Comparison of ENCODE assay signal across 24 mouse cellular contexts in the genomic region with DNA sequence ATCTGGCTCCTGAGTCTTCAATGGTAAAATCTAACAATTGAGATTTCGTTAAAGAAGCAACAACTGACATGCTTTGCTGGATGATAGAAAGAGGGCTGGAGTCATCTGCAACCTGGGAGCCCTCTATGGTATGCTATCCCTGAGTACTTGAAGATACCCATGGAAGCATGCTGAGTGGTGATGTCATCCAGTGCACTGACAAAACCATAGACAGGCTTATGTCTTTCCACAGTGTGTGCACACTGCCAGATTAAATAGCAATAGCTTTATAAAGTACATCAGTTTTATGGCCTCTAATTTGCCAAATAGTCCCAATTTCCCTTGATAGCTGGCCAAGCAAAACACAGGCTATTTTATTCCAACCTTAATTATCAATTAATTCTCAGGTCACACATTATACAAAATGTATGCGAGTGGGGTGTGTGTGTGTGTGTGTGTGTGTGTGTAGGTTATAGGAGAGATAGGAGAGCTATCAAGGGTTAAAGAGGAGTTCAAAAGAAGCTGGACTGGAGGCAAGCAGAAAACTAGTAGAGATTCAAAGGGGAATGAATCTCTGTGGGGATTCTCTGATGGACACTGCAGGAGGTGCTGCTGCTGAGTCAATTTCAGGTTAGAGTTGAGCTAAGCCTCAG.
DNase-seq lines count a peak whose midpoint lies in the region; ATAC-seq and TF ChIP-seq lines count a peak whose summit lies in the region.
"Had no signal": no experiment of that assay in that cellular context is flagged by ENCODE, and none has a peak within 500 bp of the region (broad histone marks: within the 10 kb centered on the region; RNA-seq: fewer than 3 reads in every experiment).

No protein-coding gene starts in this region.

- H3K27me3 ChIP-seq in hindbrain, embryonic 15.5 days = no peaks in the 10 kb centered on the region
- no peaks in the 10 kb centered on the region for H3K27me3 ChIP-seq in hindbrain, embryonic 10.5 days (ENCODE audit: insufficient read depth, poor library complexity, severe bottlenecking)
- H3K27me3 ChIP-seq in hindbrain, postnatal 0 days (ENCODE audit: insufficient read depth, low read length) = no peaks in the 10 kb centered on the region
- H3K27me3 ChIP-seq in hindbrain, embryonic 11.5 days (ENCODE audit: control insufficient read depth, insufficient read depth, low read length) = no peaks in the 10 kb centered on the region
- no peaks in the 10 kb centered on the region for H3K27me3 ChIP-seq in neural tube, embryonic 13.5 days
- no peaks in the 10 kb centered on the region for H3K27me3 ChIP-seq in neural tube, embryonic 14.5 days (ENCODE audit: control insufficient read depth, insufficient read depth, low read length)
- H3K27me3 ChIP-seq: embryonic facial prominence, embryonic 13.5 days; embryonic facial prominence, embryonic 15.5 days had no signal

- no peak overlapping the region for H3K9ac ChIP-seq in hindbrain, embryonic 15.5 days
- no peak overlapping the region for H3K9ac ChIP-seq in hindbrain, postnatal 0 days (replicated peaks; ENCODE audit: low read length)
- H3K9ac ChIP-seq in hindbrain, embryonic 11.5 days (ENCODE audit: low read depth, low read length) = no peak overlapping the region
- no peak overlapping the region for H3K9ac ChIP-seq in neural tube, embryonic 13.5 days
- no peak overlapping the region for H3K9ac ChIP-seq in neural tube, embryonic 14.5 days (replicated peaks; ENCODE audit: low read depth, low read length)
- H3K9ac ChIP-seq: embryonic facial prominence, embryonic 13.5 days; embryonic facial prominence, embryonic 15.5 days; forebrain, embryonic 12.5 days had no signal

- TF ChIP-seq CTCF in hindbrain, postnatal 0 days (IDR thresholded peaks at IDR 0.05; ENCODE audit: low read depth) = no peak

- ATAC-seq in hindbrain, embryonic 15.5 days (ENCODE audit: low FRiP score, low read depth) = peak; percentile 59; the same call in 1 of the 2 replicates
- ATAC-seq in hindbrain, postnatal 0 days = peak; percentile 51; the same call in 1 of the 2 replicates
- ATAC-seq in hindbrain, embryonic 11.5 days (ENCODE audit: low FRiP score) = no peak
- peak; percentile 86 for ATAC-seq in neural tube, embryonic 13.5 days (ENCODE audit: low read depth)
- peak; percentile 76 for ATAC-seq in neural tube, embryonic 14.5 days (ENCODE audit: low read depth)
- no peak for ATAC-seq in inflammation-experienced regulatory T-cells, adult 6 months
- ATAC-seq: forebrain, embryonic 14.5 days had no signal

- 80% methylated on average over 2 of the region's 2 CpGs for WGBS in hindbrain, embryonic 15.5 days
- WGBS in hindbrain, embryonic 10.5 days = 89% methylated on average over 2 of the region's 2 CpGs
- WGBS in hindbrain, postnatal 0 days = 83% methylated on average over 2 of the region's 2 CpGs
- 93% methylated on average over 2 of the region's 2 CpGs for WGBS in hindbrain, embryonic 11.5 days
- WGBS in neural tube, embryonic 13.5 days = 79% methylated on average over 2 of the region's 2 CpGs
- WGBS in neural tube, embryonic 14.5 days = 61% methylated on average over 2 of the region's 2 CpGs

- DNase-seq in hindbrain, embryonic 10.5 days (ENCODE audit: low spot score) = no peak
- no peak for DNase-seq in hindbrain, postnatal 0 days (ENCODE audit: low spot score)
- no peak for DNase-seq in hindbrain, embryonic 11.5 days (ENCODE audit: low spot score)
- DNase-seq in urinary bladder, postnatal 14 days (ENCODE audit: low spot score) = no peak
- DNase-seq: adrenal gland, adult 2 months; adrenal gland, postnatal 10 days; adrenal gland, postnatal 25 days; cerebellum, adult 11 months; cerebellum, adult 18-20 months; cerebellum, adult 8-10 months; cerebellum, adult 9-11 months; cerebellum, postnatal 14 days; cerebellum, postnatal 36 days; embryo, embryonic 11 days had no signal

- no peak overlapping the region for H3K4me2 ChIP-seq in hindbrain, embryonic 15.5 days
- H3K4me2 ChIP-seq in hindbrain, postnatal 0 days (ENCODE audit: low read depth, low read length) = no peak overlapping the region
- no peak overlapping the region for H3K4me2 ChIP-seq in hindbrain, embryonic 11.5 days (replicated peaks; ENCODE audit: low read depth, low read length)
- no peak overlapping the region for H3K4me2 ChIP-seq in neural tube, embryonic 13.5 days
- H3K4me2 ChIP-seq in neural tube, embryonic 14.5 days (ENCODE audit: low read depth, low read length) = no peak overlapping the region
- H3K4me2 ChIP-seq: embryonic facial prominence, embryonic 13.5 days; embryonic facial prominence, embryonic 15.5 days; forebrain, embryonic 12.5 days had no signal

- H3K9me3 ChIP-seq in hindbrain, embryonic 15.5 days = no peaks in the 10 kb centered on the region
- H3K9me3 ChIP-seq in hindbrain, embryonic 10.5 days = no peaks in the 10 kb centered on the region
- H3K9me3 ChIP-seq in hindbrain, postnatal 0 days (ENCODE audit: low read length) = no peaks in the 10 kb centered on the region
- H3K9me3 ChIP-seq in hindbrain, embryonic 11.5 days (ENCODE audit: control insufficient read depth, low read length) = no peaks in the 10 kb centered on the region
- H3K9me3 ChIP-seq in neural tube, embryonic 13.5 days = no peaks in the 10 kb centered on the region
- H3K9me3 ChIP-seq in neural tube, embryonic 14.5 days (ENCODE audit: control insufficient read depth, low read length) = no peaks in the 10 kb centered on the region
- H3K9me3 ChIP-seq: embryonic facial prominence, embryonic 13.5 days; embryonic facial prominence, embryonic 15.5 days; forebrain, embryonic 10.5 days; forebrain, embryonic 12.5 days had no signal

- no peaks in the 10 kb centered on the region for H3K36me3 ChIP-seq in hindbrain, embryonic 15.5 days
- no peaks in the 10 kb centered on the region for H3K36me3 ChIP-seq in hindbrain, embryonic 10.5 days
- H3K36me3 ChIP-seq in hindbrain, postnatal 0 days (ENCODE audit: insufficient read depth, low read length) = no peaks in the 10 kb centered on the region
- H3K36me3 ChIP-seq in hindbrain, embryonic 11.5 days (ENCODE audit: control insufficient read depth, insufficient read depth, low read length) = no peaks in the 10 kb centered on the region
- H3K36me3 ChIP-seq in neural tube, embryonic 13.5 days = no peaks in the 10 kb centered on the region
- no peaks in the 10 kb centered on the region for H3K36me3 ChIP-seq in neural tube, embryonic 14.5 days (ENCODE audit: control insufficient read depth, insufficient read depth, low read length)
- H3K36me3 ChIP-seq: embryonic facial prominence, embryonic 13.5 days; embryonic facial prominence, embryonic 15.5 days; forebrain, embryonic 10.5 days; forebrain, embryonic 12.5 days had no signal

- H3K4me3 ChIP-seq in hindbrain, embryonic 15.5 days = no peak overlapping the region
- H3K4me3 ChIP-seq in hindbrain, embryonic 10.5 days = no peak overlapping the region
- H3K4me3 ChIP-seq in hindbrain, postnatal 0 days (ENCODE audit: low read length) = no peak overlapping the region
- no peak overlapping the region for H3K4me3 ChIP-seq in hindbrain, embryonic 11.5 days (ENCODE audit: low read depth, low read length)
- no peak overlapping the region for H3K4me3 ChIP-seq in neural tube, embryonic 13.5 days
- H3K4me3 ChIP-seq in neural tube, embryonic 14.5 days (ENCODE audit: low read depth, low read length) = no peak overlapping the region
- H3K4me3 ChIP-seq: embryonic facial prominence, embryonic 13.5 days; embryonic facial prominence, embryonic 15.5 days; erythroblast, embryonic 14.5 days; forebrain, embryonic 10.5 days; forebrain, embryonic 12.5 days had no signal

- no peak overlapping the region for H3K27ac ChIP-seq in hindbrain, embryonic 15.5 days (replicated peaks)
- H3K27ac ChIP-seq in hindbrain, embryonic 10.5 days = no peak overlapping the region
- H3K27ac ChIP-seq in hindbrain, postnatal 0 days = no peak overlapping the region
- no peak overlapping the region for H3K27ac ChIP-seq in hindbrain, embryonic 11.5 days (ENCODE audit: low read depth, low read length)
- no peak overlapping the region for H3K27ac ChIP-seq in neural tube, embryonic 13.5 days (replicated peaks)
- peak overlapping the region; percentile 28; the same call in 1 of the 2 replicates for H3K27ac ChIP-seq in neural tube, embryonic 14.5 days (ENCODE audit: low read depth, low read length)
- H3K27ac ChIP-seq: embryonic facial prominence, embryonic 13.5 days; embryonic facial prominence, embryonic 15.5 days; forebrain, embryonic 10.5 days; forebrain, embryonic 12.5 days had no signal

- H3K4me1 ChIP-seq in hindbrain, embryonic 15.5 days (replicated peaks) = no peaks in the 10 kb centered on the region
- no peaks in the 10 kb centered on the region for H3K4me1 ChIP-seq in hindbrain, embryonic 10.5 days (replicated peaks)
- H3K4me1 ChIP-seq in hindbrain, postnatal 0 days (ENCODE audit: insufficient read depth, low read length) = no peaks in the 10 kb centered on the region
- H3K4me1 ChIP-seq in hindbrain, embryonic 11.5 days (replicated peaks; ENCODE audit: control insufficient read depth, insufficient read depth, low read length) = no peaks in the 10 kb centered on the region
- H3K4me1 ChIP-seq in neural tube, embryonic 13.5 days (replicated peaks) = no peaks in the 10 kb centered on the region; the same call in 1 of the 2 replicates
- H3K4me1 ChIP-seq in neural tube, embryonic 14.5 days (ENCODE audit: control insufficient read depth, insufficient read depth, low read length) = no peaks in the 10 kb centered on the region
- H3K4me1 ChIP-seq: embryonic facial prominence, embryonic 13.5 days; embryonic facial prominence, embryonic 15.5 days; forebrain, embryonic 12.5 days had no signal

Comparison
In these comparisons a context has a peak if more than half of its experiments do, and no peak if none do; other contexts are left out.
1. ATAC-seq: peak in hindbrain, embryonic 15.5 days (single experiment), hindbrain, postnatal 0 days (single experiment), neural tube, embryonic 13.5 days (single experiment) and neural tube, embryonic 14.5 days (single experiment); none in hindbrain, embryonic 11.5 days (single experiment) and inflammation-experienced regulatory T-cells, adult 6 months (single experiment).